Mouse (Mus musculus) intestine, postnatal 0 days (tissue): Measurements from ENCODE around the gene Col4a3. TPM values are rescaled to one million over a fixed set of nuclear protein-coding genes. Genes with fewer than 3 reads are reported as not detected.

Source experiments
- ATAC-seq: fragments of 200-750 bp; cut with Nextera tagmentation; 2 replicates; pipeline ENCODE4 v1.8.0; 2017; ENCODE audit warnings: mild to moderate bottlenecking, moderate TSS enrichment, moderate library complexity
- H3K27ac ChIP-seq: fragments of 300-500 bp; sonication (generic); 2 replicates; pipeline ENCODE4 v1.5.1; 2014; ENCODE audit warnings: mild to moderate bottlenecking, low read depth, low read length, moderate library complexity
- H3K27me3 ChIP-seq: fragments of 300-500 bp; sonication (generic); replicated peaks from 2 replicates; pipeline ENCODE4 v1.6.1; 2014; ENCODE audit warnings: low read length, mixed read lengths; ENCODE audit not compliant: control insufficient read depth, insufficient read depth
- H3K36me3 ChIP-seq: fragments of 300-500 bp; sonication (generic); 2 replicates; pipeline ENCODE4 v1.6.1; 2014; ENCODE audit warnings: mild to moderate bottlenecking, moderate library complexity; ENCODE audit not compliant: control insufficient read depth, insufficient read depth
- H3K4me1 ChIP-seq: fragments of 300-500 bp; sonication (generic); replicated peaks from 2 replicates; pipeline ENCODE4 v1.6.1; 2014; ENCODE audit warnings: antibody characterized with exemption, low read length, mixed read lengths; ENCODE audit not compliant: control insufficient read depth, insufficient read depth
- H3K4me2 ChIP-seq: fragments of 300-500 bp; sonication (generic); replicated peaks from 2 replicates; pipeline ENCODE4 v1.6.1; 2014; ENCODE audit warnings: low read depth, mild to moderate bottlenecking, moderate library complexity
- H3K4me3 ChIP-seq: fragments of 300-500 bp; sonication (generic); 2 replicates; pipeline ENCODE4 v1.5.1; 2014; ENCODE audit warnings: low read depth, low read length
- H3K9ac ChIP-seq: fragments of 300-500 bp; sonication (generic); 2 replicates; pipeline ENCODE4 v1.6.1; 2014; ENCODE audit warnings: mild to moderate bottlenecking, low read depth, low read length
- H3K9me3 ChIP-seq: fragments of 300-500 bp; sonication (generic); 2 replicates; pipeline ENCODE4 v1.6.1; 2016; ENCODE audit warnings: mixed run types; ENCODE audit not compliant: control insufficient read depth
- CTCF ChIP-seq: sonication (generic); IDR thresholded peaks from 2 replicates; pipeline ENCODE4 v1.5.1; 2016; ENCODE audit warnings: low read depth, mild to moderate bottlenecking, control low read depth, antibody characterized with exemption, moderate library complexity
- WGBS: fragments of 180-500 bp; shearing (Covaris S2); extraction: QIAGEN DNeasy Blood & Tissue Kit; methylation state at CpG from one replicate; pipeline ENCODE4 v1.1.7; 2014; 5-methylcytosine and 5-hydroxymethylcytosine counted together
- polyA plus RNA-seq: library from polyadenylated mRNA; unstranded; fragments of >200 nt; fragmentation: Nextera tagmentation; extraction: Ambion mirVana; gene quantifications from 2 replicates; pipeline ENCODE4 v1.2.1, GENCODE M21; 2015

Gene Col4a3
- polyA plus RNA-seq, 1 experiment from 2014 or later = 0.42 TPM

DNA sequence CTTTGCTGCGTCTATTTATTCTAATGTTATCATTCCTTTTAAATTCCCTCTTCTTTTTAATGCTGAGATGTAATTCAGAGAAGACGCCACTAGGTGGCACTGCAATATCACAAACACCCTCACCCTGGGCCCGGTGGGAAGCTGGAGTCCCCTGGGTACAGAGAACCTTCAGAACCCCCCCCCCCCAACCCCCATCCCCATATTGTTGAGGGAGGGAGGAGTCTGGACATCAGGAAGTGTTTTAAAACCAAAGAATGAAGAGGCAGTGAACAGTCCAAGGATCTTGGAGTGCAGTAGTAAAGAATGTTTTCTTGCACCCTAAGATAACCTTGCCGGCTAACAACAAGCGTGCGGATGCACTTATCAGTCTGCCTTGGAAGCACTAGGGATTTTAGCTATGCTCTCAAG is 32.3 kb upstream of the Col4a3 start:
- Histone ChIP-seq H3K9ac (no peak overlapping the region), H3K9me3 (no peaks in the 10 kb centered on the region), H3K27ac (no peak overlapping the region), H3K4me3 (no peak overlapping the region), H3K4me2 (no peak overlapping the region), H3K36me3 (no peaks in the 10 kb centered on the region), H3K4me1 (no peaks in the 10 kb centered on the region), H3K27me3 (no peaks in the 10 kb centered on the region)
- WGBS = 24% methylated on average over 6 of the region's 6 CpGs
- ATAC-seq = 0 out of 2 replicates have a peak, but pooled peaks have one; percentile 25
- peak; percentile 76 for TF ChIP-seq CTCF

DNA sequence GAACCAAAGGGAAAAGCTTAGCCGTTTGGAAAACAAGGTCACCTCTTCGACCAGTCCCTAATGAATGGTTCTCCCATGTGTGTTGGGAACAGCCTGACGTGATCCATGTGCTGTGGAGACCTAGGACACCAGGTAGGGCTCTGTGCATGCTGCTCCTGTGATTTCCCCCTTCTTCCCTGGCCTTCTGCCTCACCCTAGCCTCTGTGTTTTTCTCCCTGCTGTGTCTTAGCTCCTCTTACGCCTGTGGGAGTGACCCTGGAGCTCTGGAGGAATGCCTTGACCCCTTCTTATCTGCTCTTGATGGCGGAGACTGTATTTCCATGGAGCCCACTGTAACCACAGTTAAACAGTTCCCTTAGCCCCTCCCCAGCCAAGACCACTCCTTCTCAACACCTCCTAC is 31.8 kb upstream of the Col4a3 start:
- no peak for TF ChIP-seq CTCF
- no peak for ATAC-seq
- WGBS = 59% methylated on average over 5 of the region's 5 CpGs
- no peaks in the 10 kb centered on the region for H3K27me3 ChIP-seq
- H3K4me1 ChIP-seq = no peaks in the 10 kb centered on the region
- H3K9ac ChIP-seq = no peak overlapping the region
- no peak overlapping the region for H3K4me3 ChIP-seq
- H3K36me3 ChIP-seq = no peaks in the 10 kb centered on the region
- H3K9me3 ChIP-seq = no peaks in the 10 kb centered on the region
- H3K27ac ChIP-seq = no peak overlapping the region
- H3K4me2 ChIP-seq = no peak overlapping the region

DNA sequence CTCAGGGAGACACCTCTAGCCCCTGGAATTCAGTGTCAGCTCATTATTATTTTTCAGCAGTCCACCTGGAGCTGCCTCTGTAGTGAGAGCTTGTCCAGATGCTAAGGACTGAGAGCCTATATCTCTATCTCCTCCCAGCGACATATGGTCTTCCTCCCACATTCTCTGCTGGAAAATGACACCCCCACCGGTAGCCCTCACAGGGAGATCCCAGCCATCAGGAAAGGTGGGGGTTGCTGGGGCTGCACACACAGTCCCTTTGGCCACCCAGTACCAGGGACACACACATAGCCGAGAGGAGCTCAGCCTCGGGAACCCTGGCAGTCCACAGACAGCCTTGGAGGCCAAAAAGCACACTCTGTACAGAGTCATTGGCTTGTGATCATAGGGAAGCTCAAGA is 26.5 kb upstream of the Col4a3 start:
- no peaks in the 10 kb centered on the region for H3K36me3 ChIP-seq
- H3K27me3 ChIP-seq = no peaks in the 10 kb centered on the region
- no peak overlapping the region for H3K4me2 ChIP-seq
- H3K9ac ChIP-seq = no peak overlapping the region
- no peaks in the 10 kb centered on the region for H3K9me3 ChIP-seq
- TF ChIP-seq CTCF = no peak
- ATAC-seq = no peak
- no peaks in the 10 kb centered on the region for H3K4me1 ChIP-seq
- H3K27ac ChIP-seq = no peak overlapping the region
- no peak overlapping the region for H3K4me3 ChIP-seq
- WGBS = 62% methylated on average over 4 of the region's 4 CpGs

DNA sequence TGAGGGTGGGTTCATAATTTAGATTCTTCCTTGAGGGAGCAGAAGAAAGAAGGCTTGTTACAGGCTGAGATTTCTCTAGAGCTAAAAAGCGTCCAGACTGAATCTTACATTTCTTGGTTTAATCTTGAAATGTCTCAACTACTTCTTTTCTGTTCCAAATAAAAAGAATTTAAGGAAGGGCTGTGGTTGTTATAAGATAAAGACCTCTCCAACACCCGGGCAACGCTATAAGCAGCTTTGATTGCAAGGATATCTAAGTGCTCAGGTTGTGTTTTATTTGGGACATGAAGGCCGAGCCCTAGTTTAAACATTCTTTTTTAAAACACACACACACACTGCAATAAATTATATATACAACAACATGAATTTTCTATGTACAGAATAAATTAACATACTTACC is 17.3 kb upstream of the Col4a3 start:
- H3K27ac ChIP-seq = no peak overlapping the region
- WGBS = 75% methylated on average over 4 of the region's 4 CpGs
- ATAC-seq = no peak
- TF ChIP-seq CTCF = no peak
- no peaks in the 10 kb centered on the region for H3K9me3 ChIP-seq
- no peaks in the 10 kb centered on the region for H3K27me3 ChIP-seq
- H3K4me3 ChIP-seq = no peak overlapping the region
- H3K4me1 ChIP-seq = no peaks in the 10 kb centered on the region
- no peak overlapping the region for H3K9ac ChIP-seq
- H3K4me2 ChIP-seq = no peak overlapping the region
- no peaks in the 10 kb centered on the region for H3K36me3 ChIP-seq

DNA sequence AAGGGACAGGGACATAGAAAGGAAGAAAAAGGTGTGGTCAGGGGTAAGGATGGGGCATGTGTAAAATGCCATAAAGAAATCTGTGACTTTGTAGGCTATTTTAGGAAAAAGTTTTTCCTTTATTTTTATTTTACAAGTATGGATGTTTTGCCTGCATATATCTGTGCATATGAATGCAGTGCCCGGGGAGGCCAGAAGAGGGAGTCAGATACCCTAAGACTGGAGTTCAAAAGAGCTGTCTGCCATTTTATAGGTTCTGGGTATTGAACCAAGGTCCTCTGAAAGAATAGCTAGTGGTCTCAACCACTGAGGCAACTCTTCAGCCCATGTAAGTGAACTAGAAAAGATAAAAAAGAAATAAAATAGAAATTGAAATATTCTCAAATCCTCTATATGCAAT is 15.0 kb upstream of the Col4a3 start:
- Histone ChIP-seq H3K27ac (no peak overlapping the region), H3K4me3 (no peak overlapping the region), H3K9ac (no peak overlapping the region), H3K27me3 (no peaks in the 10 kb centered on the region), H3K36me3 (no peaks in the 10 kb centered on the region), H3K9me3 (no peaks in the 10 kb centered on the region), H3K4me1 (no peaks in the 10 kb centered on the region), H3K4me2 (no peak overlapping the region)
- ATAC-seq = no peak
- 78% methylated on average over 1 of the region's 1 CpGs for WGBS
- TF ChIP-seq CTCF = peak; percentile 47; the same call in 1 of the 2 replicates

DNA sequence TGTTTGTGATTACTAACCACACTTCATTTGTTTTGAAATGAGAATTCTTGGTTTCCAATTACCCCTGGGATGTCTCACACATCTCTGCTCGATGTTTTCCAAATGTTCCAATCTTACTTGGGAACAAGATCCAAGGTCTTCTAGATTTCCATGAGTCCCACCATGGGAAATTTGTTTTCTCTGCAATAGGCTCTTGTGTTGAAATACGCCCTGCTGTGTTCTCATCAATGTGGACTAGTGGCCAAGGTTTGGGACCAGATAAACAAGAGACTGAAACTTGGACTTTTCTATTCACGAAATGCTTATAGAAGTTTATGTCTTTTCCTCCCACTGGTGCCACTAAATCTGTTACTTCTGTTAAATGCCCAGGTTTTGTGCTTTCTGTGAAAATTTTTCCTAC is 11.0 kb upstream of the Col4a3 start:
- no peak overlapping the region for H3K27ac ChIP-seq
- WGBS = 83% methylated on average over 3 of the region's 3 CpGs
- H3K4me3 ChIP-seq = no peak overlapping the region
- no peaks in the 10 kb centered on the region for H3K4me1 ChIP-seq
- no peak overlapping the region for H3K4me2 ChIP-seq
- no peak overlapping the region for H3K9ac ChIP-seq
- no peaks in the 10 kb centered on the region for H3K27me3 ChIP-seq
- ATAC-seq = no peak
- TF ChIP-seq CTCF = no peak
- H3K36me3 ChIP-seq = no peaks in the 10 kb centered on the region
- no peaks in the 10 kb centered on the region for H3K9me3 ChIP-seq

DNA sequence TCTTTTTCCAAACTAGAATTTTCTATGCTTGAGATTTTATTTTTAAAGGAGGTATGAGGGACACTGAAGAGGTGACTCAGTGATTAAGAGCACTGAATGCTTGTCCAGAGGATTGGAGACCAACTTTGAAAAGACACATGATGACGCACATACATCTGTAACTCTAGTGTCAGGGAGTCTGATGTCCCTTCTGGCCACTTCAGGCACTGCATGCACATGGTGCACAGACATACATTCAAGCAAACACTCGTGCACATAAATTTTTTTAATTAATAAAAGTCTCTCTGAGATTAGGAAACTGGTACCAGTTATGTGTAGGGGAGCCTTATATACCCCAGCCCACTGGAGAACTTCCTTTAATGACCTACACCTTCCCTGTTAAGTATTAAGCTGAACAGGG is 10.5 kb upstream of the Col4a3 start:
- H3K4me2 ChIP-seq = no peak overlapping the region
- ATAC-seq = no peak
- TF ChIP-seq CTCF = no peak; the same call in 1 of the 2 replicates

More for the DNA sequence above, 10.5 kb upstream of the Col4a3 start:
- H3K4me1 ChIP-seq = no peaks in the 10 kb centered on the region
- WGBS = 88% methylated on average over 2 of the region's 2 CpGs
- H3K9me3 ChIP-seq = no peaks in the 10 kb centered on the region
- H3K27me3 ChIP-seq = no peaks in the 10 kb centered on the region
- H3K9ac ChIP-seq = no peak overlapping the region
- no peak overlapping the region for H3K27ac ChIP-seq
- no peak overlapping the region for H3K4me3 ChIP-seq
- H3K36me3 ChIP-seq = no peaks in the 10 kb centered on the region
